Mouse (Mus musculus): Measurements from ENCODE around the gene Tarm1. TPM values are rescaled to one million over a fixed set of nuclear protein-coding genes. Genes with fewer than 3 reads are reported as not detected.

Tarm1 gene
- total and polyA plus RNA-seq, 3 experiments: 1.3 TPM; not detected in 2

GRCm38 (mm10) chr7:3453486-3454183, 48.8 kb downstream of the Tarm1 start:
- H3K4me2 ChIP-seq (ENCODE audit: insufficient read depth, low read depth, poor library complexity, severe bottlenecking): peak overlapping the region; percentile 72
- TF ChIP-seq CHD2 (IDR thresholded peaks at IDR 0.05; ENCODE audit: low read length) (peak; percentile 56), CTCF (conservative IDR thresholded peaks at IDR 0.05 in 1 of 2, IDR thresholded peaks at IDR 0.05 in 1 of 2; ENCODE audit: low read depth in 2 of 2, low read length in 2 of 2) (peak in 1 of 2 experiments; percentile 55; a peak in 2 of 4 replicates), ZNF384 (IDR thresholded peaks at IDR 0.05; ENCODE audit: low read depth, low read length) (peak; percentile 93), NELFE (IDR thresholded peaks at IDR 0.05; ENCODE audit: low read depth, low read length) (no peak), EP300 (IDR thresholded peaks at IDR 0.05; ENCODE audit: low read length) (no peak), ELF1 (IDR thresholded peaks at IDR 0.05; ENCODE audit: low read depth, low read length) (peak; percentile 56; the same call in 1 of the 2 replicates), BHLHE40 (IDR thresholded peaks at IDR 0.05; ENCODE audit: low read depth, low read length) (no peak), SMC3 (IDR thresholded peaks at IDR 0.05; ENCODE audit: low read depth, low read length) (peak; percentile 16; the same call in 1 of the 2 replicates), POLR2AphosphoS2 (IDR thresholded peaks at IDR 0.05; ENCODE audit: low read depth, low read length) (no peak), MXI1 (IDR thresholded peaks at IDR 0.05; ENCODE audit: low read depth, low read length) (0 out of 2 replicates have a peak, but pooled peaks have one; percentile 44), RAD21 (IDR thresholded peaks at IDR 0.05; ENCODE audit: low read depth, low read length) (peak; percentile 46), MEF2A (IDR thresholded peaks at IDR 0.05; ENCODE audit: borderline replicate concordance, low read depth, low read length) (0 out of 2 replicates have a peak, but pooled peaks have one; percentile 17), HCFC1 (IDR thresholded peaks at IDR 0.05; ENCODE audit: low read depth, low read length) (peak; percentile 52), CHD1 (IDR thresholded peaks at IDR 0.05; ENCODE audit: low read depth, low read length) (no peak), MAZ (IDR thresholded peaks at IDR 0.05; ENCODE audit: low read depth, low read length) (peak; percentile 66; the same call in 1 of the 2 replicates)
- H3K27ac ChIP-seq (ENCODE audit: insufficient read depth, low read depth): peak overlapping the region; percentile 57
- no peaks in the 10 kb centered on the region for H3K9me3 ChIP-seq (replicated peaks; ENCODE audit: low read length)
- dilution Hi-C loops (cut with MboI; ENCODE audit: extremely low pct_ligation_motif_present, extremely low pct_unique_long_range_greater_than_20kb, low sequenced_read_pairs): no loop called here
- H3K79me2 ChIP-seq (replicated peaks; ENCODE audit: control insufficient read depth, extremely low read depth, insufficient read depth, poor library complexity, severe bottlenecking): no peaks in the 10 kb centered on the region
- H3K4me3 ChIP-seq (replicated peaks in 1 of 3; ENCODE audit: low read depth in 2 of 3, low read length in 2 of 3, poor library complexity in 1 of 3): peak overlapping the region in 1 of 3 experiments; percentile 36
- no peaks in the 10 kb centered on the region for H3K36me3 ChIP-seq (replicated peaks in 1 of 2; ENCODE audit: control insufficient read depth in 1 of 2, insufficient read depth in 1 of 2, low read length in 1 of 2)
- H3K27me3 ChIP-seq (replicated peaks): no peaks in the 10 kb centered on the region
- in situ Hi-C loops (cut with MboI; ENCODE audit: low pct_ligation_motif_present, low pct_unique_long_range_greater_than_20kb, low sequenced_read_pairs): no loop called here
- H3K9ac ChIP-seq (ENCODE audit: insufficient read depth, low read depth): peak overlapping the region; percentile 15
- peaks cover 2 to 60% of the 10 kb centered on the region in 2 experiments; a peak in 3 of 4 replicates for H3K4me1 ChIP-seq (ENCODE audit: control insufficient read depth in 1 of 2, insufficient read depth in 2 of 2)
- DNase-seq (ENCODE audit: extremely low read depth): peak; percentile 44

- Histone ChIP-seq H3K4me1 (ENCODE audit: control insufficient read depth in 1 of 2, insufficient read depth in 2 of 2) (peaks cover 2 to 60% of the 10 kb centered on the region in 2 experiments; a peak in 3 of 4 replicates), H3K9me3 (replicated peaks; ENCODE audit: low read length) (no peaks in the 10 kb centered on the region), H3K4me3 (replicated peaks in 1 of 3; ENCODE audit: low read depth in 2 of 3, low read length in 2 of 3, poor library complexity in 1 of 3) (peak overlapping the region in 1 of 3 experiments; percentile 36), H3K27ac (ENCODE audit: insufficient read depth, low read depth) (peak overlapping the region; percentile 11), H3K9ac (ENCODE audit: insufficient read depth, low read depth) (peak overlapping the region; percentile 15), H3K79me2 (replicated peaks; ENCODE audit: control insufficient read depth, extremely low read depth, insufficient read depth, poor library complexity, severe bottlenecking) (no peaks in the 10 kb centered on the region), H3K4me2 (ENCODE audit: insufficient read depth, low read depth, poor library complexity, severe bottlenecking) (peak overlapping the region; percentile 72), H3K27me3 (replicated peaks) (no peaks in the 10 kb centered on the region), H3K36me3 (replicated peaks in 1 of 2; ENCODE audit: control insufficient read depth in 1 of 2, insufficient read depth in 1 of 2, low read length in 1 of 2) (no peaks in the 10 kb centered on the region)
- TF ChIP-seq RCOR1 (conservative IDR thresholded peaks at IDR 0.05; ENCODE audit: low read depth, low read length) (0 out of 2 replicates have a peak, but pooled peaks have one; percentile 74), MYC (IDR thresholded peaks at IDR 0.05; ENCODE audit: low read depth, low read length) (peak; percentile 32; the same call in 1 of the 2 replicates), HCFC1 (IDR thresholded peaks at IDR 0.05; ENCODE audit: low read depth, low read length) (peak; percentile 30; the same call in 1 of the 2 replicates), IRF4 (IDR thresholded peaks at IDR 0.05; ENCODE audit: low read depth, low read length) (peak; percentile 59; the same call in 1 of the 2 replicates), TCF12 (IDR thresholded peaks at IDR 0.05; ENCODE audit: low read depth, low read length) (0 out of 2 replicates have a peak, but pooled peaks have one; percentile 10), CHD2 (IDR thresholded peaks at IDR 0.05; ENCODE audit: low read length) (peak; percentile 32), POLR2A (IDR thresholded peaks at IDR 0.05; ENCODE audit: low read depth, low read length) (peak; percentile 37; the same call in 1 of the 2 replicates), MXI1 (IDR thresholded peaks at IDR 0.05; ENCODE audit: low read depth, low read length) (no peak), EP300 (IDR thresholded peaks at IDR 0.05; ENCODE audit: low read length) (peak; percentile 48; the same call in 1 of the 2 replicates), E2F4 (IDR thresholded peaks at IDR 0.05; ENCODE audit: insufficient replicate concordance, low read depth, low read length) (no peak), USF1 (IDR thresholded peaks at IDR 0.05; ENCODE audit: low read depth, low read length) (no peak), NELFE (IDR thresholded peaks at IDR 0.05; ENCODE audit: low read depth, low read length) (0 out of 2 replicates have a peak, but pooled peaks have one; percentile 31), GABPA (IDR thresholded peaks at IDR 0.05; ENCODE audit: insufficient replicate concordance, low read depth, low read length) (no peak), TBP (conservative IDR thresholded peaks at IDR 0.05; ENCODE audit: low read depth, low read length) (0 out of 2 replicates have a peak, but pooled peaks have one; percentile 40), MAFK (IDR thresholded peaks at IDR 0.05; ENCODE audit: insufficient replicate concordance, low read length) (no peak), ZNF384 (IDR thresholded peaks at IDR 0.05; ENCODE audit: low read depth, low read length) (no peak), ELF1 (IDR thresholded peaks at IDR 0.05; ENCODE audit: low read depth, low read length) (peak; percentile 41)
- dilution Hi-C loops (cut with MboI; ENCODE audit: extremely low pct_ligation_motif_present, extremely low pct_unique_long_range_greater_than_20kb, low sequenced_read_pairs): no loop called here
- peak; percentile 51 for DNase-seq (ENCODE audit: extremely low read depth)
- in situ Hi-C loops (cut with MboI; ENCODE audit: low pct_ligation_motif_present, low pct_unique_long_range_greater_than_20kb, low sequenced_read_pairs): no loop called here
Measured at GRCm38 (mm10) chr7:3452821-3453485, 49.5 kb downstream of the Tarm1 start.
